Mouse (Mus musculus) liver, postnatal 0 days (tissue): Measurements from ENCODE around the gene Gcg. TPM values are rescaled to one million over a fixed set of nuclear protein-coding genes. Genes with fewer than 3 reads are reported as not detected.

Experiments
- ATAC-seq: fragments of 200-750 bp; cut with Nextera tagmentation; 2 replicates; pipeline ENCODE4 v1.8.0; 2017; ENCODE audit warnings: mild to moderate bottlenecking, moderate library complexity
- DNase-seq: peaks from one replicate; pipeline ENCODE4 v3.0.0-alpha.2; 2016
- H3K27ac ChIP-seq: fragments of 300-500 bp; sonication (generic); 2 replicates; pipeline ENCODE4 v1.5.1; 2014; ENCODE audit warnings: antibody characterized with exemption, moderate library complexity, mild to moderate bottlenecking, low read depth
- H3K27me3 ChIP-seq: fragments of 300-500 bp; sonication (generic); 2 replicates; pipeline ENCODE4 v1.6.1; 2014; ENCODE audit warnings: low read length, control low read depth, mixed read lengths; ENCODE audit not compliant: insufficient read depth
- H3K36me3 ChIP-seq: fragments of 300-500 bp; sonication (generic); replicated peaks from 2 replicates; pipeline ENCODE4 v1.6.1; 2014; ENCODE audit warnings: mild to moderate bottlenecking, control low read depth, low read length, moderate library complexity, mixed read lengths; ENCODE audit not compliant: insufficient read depth
- H3K4me1 ChIP-seq: fragments of 300-500 bp; sonication (generic); 2 replicates; pipeline ENCODE4 v1.6.1; 2014; ENCODE audit warnings: antibody characterized with exemption, mild to moderate bottlenecking, control low read depth; ENCODE audit not compliant: insufficient read depth
- H3K4me2 ChIP-seq: fragments of 300-500 bp; sonication (generic); 2 replicates; pipeline ENCODE4 v1.6.1; 2014; ENCODE audit warnings: low read depth, mild to moderate bottlenecking, low read length, moderate library complexity, mixed read lengths
- H3K4me3 ChIP-seq: fragments of 300-500 bp; sonication (generic); 2 replicates; pipeline ENCODE4 v1.5.1; 2014; ENCODE audit warnings: low read depth, low read length
- H3K9ac ChIP-seq: fragments of 300-500 bp; sonication (generic); replicated peaks from 2 replicates; pipeline ENCODE4 v1.6.1; 2014; ENCODE audit warnings: mild to moderate bottlenecking, moderate library complexity
- H3K9me3 ChIP-seq: fragments of 300-500 bp; sonication (generic); 2 replicates; pipeline ENCODE4 v1.6.1; 2016; ENCODE audit warnings: mild to moderate bottlenecking, control low read depth, low read length, mixed read lengths
- CTCF ChIP-seq: sonication (generic); IDR thresholded peaks from 2 replicates; pipeline ENCODE4 v1.5.1; 2016; ENCODE audit warnings: antibody characterized with exemption, low read depth
- EP300 ChIP-seq: IDR thresholded peaks from 2 replicates; pipeline ENCODE4 v1.6.1; 2016; ENCODE audit warnings: antibody characterized with exemption, low read depth, mild to moderate bottlenecking
- WGBS: fragments of 180-500 bp; shearing (Covaris S2); extraction: QIAGEN DNeasy Blood & Tissue Kit; methylation state at CpG from one replicate; pipeline ENCODE4 v1.1.7; 2014; ENCODE audit not compliant: insufficient replicate concordance; 5-methylcytosine and 5-hydroxymethylcytosine counted together
- polyA plus RNA-seq: library from polyadenylated mRNA; unstranded; fragments of >200 nt; fragmentation: Nextera tagmentation; extraction: Ambion mirVana; gene quantifications from 2 replicates; pipeline ENCODE4 v1.2.1, GENCODE M21; 2015

Gcg gene
- polyA plus RNA-seq, 1 experiment from 2014 or later: not detected

- Histone ChIP-seq H3K27me3 (no peaks in the 10 kb centered on the region), H3K36me3 (no peaks in the 10 kb centered on the region), H3K9me3 (no peaks in the 10 kb centered on the region), H3K4me2 (no peak overlapping the region), H3K4me1 (no peaks in the 10 kb centered on the region), H3K27ac (no peak overlapping the region), H3K9ac (no peak overlapping the region), H3K4me3 (no peak overlapping the region)
- WGBS: 51% methylated on average over 2 of the region's 2 CpGs
- no peak for ATAC-seq
- DNase-seq: no peak
- TF ChIP-seq CTCF: no peak
- no peak for TF ChIP-seq EP300
Observed at GRCm38 (mm10) chr2:62506441-62506840, 23.0 kb upstream of the Gcg start.

- 86% methylated on average over 4 of the region's 4 CpGs for WGBS
- no peak overlapping the region for H3K27ac ChIP-seq
- no peak overlapping the region for H3K4me3 ChIP-seq
- TF ChIP-seq CTCF (no peak), EP300 (no peak)
- no peak overlapping the region for H3K9ac ChIP-seq
- H3K27me3 ChIP-seq: no peaks in the 10 kb centered on the region
- H3K4me2 ChIP-seq: no peak overlapping the region
- H3K36me3 ChIP-seq: no peaks in the 10 kb centered on the region
- DNase-seq (no peak), ATAC-seq (no peak)
- H3K9me3 ChIP-seq: no peaks in the 10 kb centered on the region
- no peaks in the 10 kb centered on the region for H3K4me1 ChIP-seq
Observed at GRCm38 (mm10) chr2:62504269-62504796, 20.9 kb upstream of the Gcg start.

GRCm38 (mm10) chr2:62503326-62503725, 19.9 kb upstream of the Gcg start:
- 63% methylated on average over 5 of the region's 5 CpGs for WGBS

GRCm38 (mm10) chr2:62502516-62502915, 19.1 kb upstream of the Gcg start:
- Histone ChIP-seq H3K4me1 (no peaks in the 10 kb centered on the region), H3K27ac (no peak overlapping the region), H3K27me3 (no peaks in the 10 kb centered on the region), H3K9me3 (no peaks in the 10 kb centered on the region), H3K36me3 (no peaks in the 10 kb centered on the region), H3K9ac (no peak overlapping the region), H3K4me3 (no peak overlapping the region), H3K4me2 (no peak overlapping the region)
- ATAC-seq: no peak
- WGBS: 82% methylated on average over 4 of the region's 4 CpGs
- TF ChIP-seq EP300 (no peak), CTCF (no peak)
- no peak for DNase-seq

More at GRCm38 (mm10) chr2:62503326-62503725, 19.9 kb upstream of the Gcg start:
- Histone ChIP-seq H3K4me1 (no peaks in the 10 kb centered on the region), H3K27me3 (no peaks in the 10 kb centered on the region), H3K27ac (no peak overlapping the region), H3K9ac (no peak overlapping the region), H3K4me2 (no peak overlapping the region), H3K4me3 (no peak overlapping the region), H3K36me3 (no peaks in the 10 kb centered on the region), H3K9me3 (no peaks in the 10 kb centered on the region)
- TF ChIP-seq CTCF: no peak
- TF ChIP-seq EP300: no peak
- DNase-seq (no peak), ATAC-seq (no peak)

- Histone ChIP-seq H3K4me2 (no peak overlapping the region), H3K9ac (no peak overlapping the region), H3K36me3 (no peaks in the 10 kb centered on the region), H3K4me1 (no peaks in the 10 kb centered on the region), H3K27ac (no peak overlapping the region), H3K4me3 (no peak overlapping the region), H3K27me3 (no peaks in the 10 kb centered on the region), H3K9me3 (no peaks in the 10 kb centered on the region)
- no peak for TF ChIP-seq CTCF
- ATAC-seq (no peak), DNase-seq (no peak)
- 84% methylated on average over 5 of the region's 5 CpGs for WGBS
Observed at GRCm38 (mm10) chr2:62498821-62499220, 15.4 kb upstream of the Gcg start.

- no peaks in the 10 kb centered on the region for H3K9me3 ChIP-seq
- no peak overlapping the region for H3K27ac ChIP-seq
- H3K27me3 ChIP-seq: no peaks in the 10 kb centered on the region
- 85% methylated on average over 4 of the region's 4 CpGs for WGBS
- H3K4me2 ChIP-seq: no peak overlapping the region
- no peak overlapping the region for H3K9ac ChIP-seq
- ATAC-seq: no peak
- no peak for TF ChIP-seq EP300
- no peak for TF ChIP-seq CTCF
- DNase-seq: no peak
- H3K36me3 ChIP-seq: no peaks in the 10 kb centered on the region
- H3K4me3 ChIP-seq: no peak overlapping the region
- H3K4me1 ChIP-seq: no peaks in the 10 kb centered on the region
Observed at GRCm38 (mm10) chr2:62498086-62498485, 14.6 kb upstream of the Gcg start.
